Mouse (Mus musculus) embryo, embryonic 11.5 days (tissue): ENCODE results near the gene G530012D18Rik.
"Not testable (repeated sequence)": the region's sequence is repeated elsewhere in the genome, so short reads cannot be mapped to it uniquely, and the experiment has no call there.

ENCODE experiments used
- DNase-seq: peaks from one replicate; pipeline ENCODE4 v3.0.0-alpha.2; 2012; ENCODE audit warnings: low read depth, low spot score

G530012D18Rik gene

GRCm38 (mm10) chr1:85615819-85616218 is 40.3 kb downstream of the G530012D18Rik start:
- not testable (repeated sequence) for DNase-seq

GRCm38 (mm10) chr1:85617161-85617560 is 41.7 kb downstream of the G530012D18Rik start:
- DNase-seq: not testable (repeated sequence)

GRCm38 (mm10) chr1:85618689-85619088 is 43.2 kb downstream of the G530012D18Rik start:
- DNase-seq: not testable (repeated sequence)
